Mouse (Mus musculus): ENCODE measurements at regions not wholly inside any gene's neighbourhood (a gene's known extent, or its start where the extent isn't known, plus 50 kb on each side); places are given as distances from the start of the nearest gene placed in this dataset.

DNA sequence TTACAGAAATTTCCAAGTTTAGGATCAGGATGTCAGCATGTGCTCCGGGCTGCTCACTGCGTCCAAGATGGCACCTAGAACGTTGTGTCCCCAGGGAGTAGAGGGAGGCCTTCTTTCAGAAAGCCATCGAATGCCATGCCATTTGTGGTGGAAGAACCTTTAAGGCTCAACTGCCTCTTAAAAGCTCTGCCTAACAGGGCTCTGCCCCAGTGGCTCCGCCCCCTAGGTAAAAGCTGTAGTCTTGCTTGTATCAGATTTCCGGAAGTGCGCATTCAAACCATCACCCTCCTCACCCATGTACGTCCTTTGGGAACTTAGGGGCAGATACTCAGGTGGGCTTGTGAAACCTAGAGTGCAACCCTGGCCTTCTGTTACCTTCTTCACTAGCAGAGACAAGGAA, 54.0 kb upstream of the Psmd7 start:
- Histone ChIP-seq H3K27me3 (ENCODE audit: control insufficient read depth, insufficient read depth, low read length, poor library complexity, severe bottlenecking) (no peaks in the 10 kb centered on the region), H3K9ac (ENCODE audit: low read depth, poor library complexity, severe bottlenecking) (no peak overlapping the region), H3K27ac (ENCODE audit: insufficient read depth, low read length) (no peak overlapping the region), H3K4me1 (ENCODE audit: control insufficient read depth, insufficient read depth, low read length) (no peaks in the 10 kb centered on the region), H3K4me3 (ENCODE audit: low read depth, low read length) (no peak overlapping the region), H3K36me3 (ENCODE audit: control insufficient read depth, insufficient read depth, low read length, poor library complexity, severe bottlenecking) (no peaks in the 10 kb centered on the region), H3K9me3 (replicated peaks; ENCODE audit: control insufficient read depth, insufficient read depth, low read length, poor library complexity, severe bottlenecking) (no peaks in the 10 kb centered on the region)
- TF ChIP-seq CTCF (IDR thresholded peaks at IDR 0.05; ENCODE audit: low read depth, low read length): no peak
- TF ChIP-seq EP300 (IDR thresholded peaks at IDR 0.05; ENCODE audit: insufficient read depth, low read depth, low read length): no peak
- TF ChIP-seq POLR2A (IDR thresholded peaks at IDR 0.05; ENCODE audit: insufficient read depth, low read length): no peak

DNA sequence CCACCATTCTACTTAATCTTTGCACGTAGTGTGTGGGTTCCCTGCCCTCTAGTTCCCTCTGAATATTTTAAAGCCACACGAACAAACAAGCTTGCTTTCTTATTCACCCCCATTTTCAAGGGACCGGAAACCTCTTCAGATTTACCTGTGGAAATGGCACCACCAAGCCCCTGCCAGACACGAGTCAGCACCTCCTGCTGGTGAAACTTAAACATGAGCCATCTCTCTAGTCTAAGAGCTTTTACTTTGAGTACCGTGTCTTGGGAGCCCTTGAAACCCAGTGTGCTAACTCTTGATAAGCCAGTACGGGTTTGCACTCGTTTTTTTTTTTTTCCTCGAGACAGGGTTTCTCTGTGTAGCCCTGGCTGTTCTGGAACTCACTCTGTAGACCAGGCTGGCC, 59.7 kb upstream of the Psmd7 start:
- H3K9me3 ChIP-seq (replicated peaks; ENCODE audit: control insufficient read depth, insufficient read depth, low read length, poor library complexity, severe bottlenecking): no peaks in the 10 kb centered on the region
- peak; percentile 28 for TF ChIP-seq CTCF (IDR thresholded peaks at IDR 0.05; ENCODE audit: low read depth, low read length)
- no peak for TF ChIP-seq POLR2A (IDR thresholded peaks at IDR 0.05; ENCODE audit: insufficient read depth, low read length)
- no peak for TF ChIP-seq EP300 (IDR thresholded peaks at IDR 0.05; ENCODE audit: insufficient read depth, low read depth, low read length)

DNA sequence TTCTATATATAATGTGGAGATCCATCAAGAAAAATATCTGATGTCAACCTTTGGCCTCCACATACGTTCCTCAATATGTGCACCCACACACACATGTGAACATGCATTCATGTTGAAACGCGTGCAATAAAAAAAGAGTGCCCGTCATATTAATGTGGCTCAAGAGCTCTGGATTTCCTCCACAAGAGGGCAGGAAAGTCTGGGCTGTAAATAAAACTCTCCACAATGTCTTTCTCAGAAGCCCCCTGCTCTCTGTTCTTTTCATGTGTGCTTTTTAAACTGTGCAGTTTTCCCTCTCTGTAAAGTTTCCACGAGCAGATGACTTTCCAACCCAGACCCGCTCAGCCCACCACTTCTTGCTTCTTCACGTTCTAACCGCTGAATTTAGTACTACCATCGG, 62.0 kb upstream of the Psmd7 start:
- TF ChIP-seq POLR2A (IDR thresholded peaks at IDR 0.05; ENCODE audit: insufficient read depth, low read length) (no peak), EP300 (IDR thresholded peaks at IDR 0.05; ENCODE audit: insufficient read depth, low read depth, low read length) (no peak), CTCF (IDR thresholded peaks at IDR 0.05; ENCODE audit: low read depth, low read length) (no peak)
- no peaks in the 10 kb centered on the region for H3K27me3 ChIP-seq (ENCODE audit: control insufficient read depth, insufficient read depth, low read length, poor library complexity, severe bottlenecking)
- H3K9ac ChIP-seq (ENCODE audit: low read depth, poor library complexity, severe bottlenecking): no peak overlapping the region
- no peak overlapping the region for H3K4me3 ChIP-seq (ENCODE audit: low read depth, low read length)
- H3K4me1 ChIP-seq (ENCODE audit: control insufficient read depth, insufficient read depth, low read length): no peaks in the 10 kb centered on the region
- H3K36me3 ChIP-seq (ENCODE audit: control insufficient read depth, insufficient read depth, low read length, poor library complexity, severe bottlenecking): no peaks in the 10 kb centered on the region
- H3K27ac ChIP-seq (ENCODE audit: insufficient read depth, low read length): no peak overlapping the region
- H3K9me3 ChIP-seq (replicated peaks; ENCODE audit: control insufficient read depth, insufficient read depth, low read length, poor library complexity, severe bottlenecking): no peaks in the 10 kb centered on the region

More for the DNA sequence above, 59.7 kb upstream of the Psmd7 start:
- Histone ChIP-seq H3K4me3 (ENCODE audit: low read depth, low read length) (no peak overlapping the region), H3K9ac (ENCODE audit: low read depth, poor library complexity, severe bottlenecking) (no peak overlapping the region), H3K27me3 (ENCODE audit: control insufficient read depth, insufficient read depth, low read length, poor library complexity, severe bottlenecking) (no peaks in the 10 kb centered on the region), H3K36me3 (ENCODE audit: control insufficient read depth, insufficient read depth, low read length, poor library complexity, severe bottlenecking) (no peaks in the 10 kb centered on the region), H3K4me1 (ENCODE audit: control insufficient read depth, insufficient read depth, low read length) (no peaks in the 10 kb centered on the region), H3K27ac (ENCODE audit: insufficient read depth, low read length) (no peak overlapping the region)

DNA sequence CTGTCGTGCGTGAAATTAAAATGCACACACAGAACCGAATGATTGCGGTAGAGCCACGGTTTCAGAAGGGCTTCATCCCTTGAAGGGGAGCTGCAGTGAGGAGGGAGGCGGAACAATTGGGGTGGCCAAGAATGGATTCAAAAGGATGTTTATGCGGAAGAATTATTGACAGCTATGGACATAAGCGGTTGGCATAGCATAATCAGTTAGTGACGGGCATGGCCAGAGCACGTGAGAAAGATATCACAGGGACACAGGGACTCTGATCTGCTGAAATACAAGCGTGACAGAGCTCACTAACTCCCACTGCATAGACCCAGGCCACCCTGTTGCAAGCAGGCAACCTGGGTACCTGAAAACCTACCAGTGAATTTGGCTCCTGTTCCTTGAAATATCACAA, 63.2 kb upstream of the Psmd7 start:
- H3K9me3 ChIP-seq (replicated peaks; ENCODE audit: control insufficient read depth, insufficient read depth, low read length, poor library complexity, severe bottlenecking): no peaks in the 10 kb centered on the region
- no peak overlapping the region for H3K27ac ChIP-seq (ENCODE audit: insufficient read depth, low read length)
- no peaks in the 10 kb centered on the region for H3K27me3 ChIP-seq (ENCODE audit: control insufficient read depth, insufficient read depth, low read length, poor library complexity, severe bottlenecking)
- H3K4me3 ChIP-seq (ENCODE audit: low read depth, low read length): no peak overlapping the region
- no peaks in the 10 kb centered on the region for H3K4me1 ChIP-seq (ENCODE audit: control insufficient read depth, insufficient read depth, low read length)
- no peak overlapping the region for H3K9ac ChIP-seq (ENCODE audit: low read depth, poor library complexity, severe bottlenecking)
- TF ChIP-seq CTCF (IDR thresholded peaks at IDR 0.05; ENCODE audit: low read depth, low read length) (no peak), EP300 (IDR thresholded peaks at IDR 0.05; ENCODE audit: insufficient read depth, low read depth, low read length) (no peak), POLR2A (IDR thresholded peaks at IDR 0.05; ENCODE audit: insufficient read depth, low read length) (no peak)
- H3K36me3 ChIP-seq (ENCODE audit: control insufficient read depth, insufficient read depth, low read length, poor library complexity, severe bottlenecking): no peaks in the 10 kb centered on the region

DNA sequence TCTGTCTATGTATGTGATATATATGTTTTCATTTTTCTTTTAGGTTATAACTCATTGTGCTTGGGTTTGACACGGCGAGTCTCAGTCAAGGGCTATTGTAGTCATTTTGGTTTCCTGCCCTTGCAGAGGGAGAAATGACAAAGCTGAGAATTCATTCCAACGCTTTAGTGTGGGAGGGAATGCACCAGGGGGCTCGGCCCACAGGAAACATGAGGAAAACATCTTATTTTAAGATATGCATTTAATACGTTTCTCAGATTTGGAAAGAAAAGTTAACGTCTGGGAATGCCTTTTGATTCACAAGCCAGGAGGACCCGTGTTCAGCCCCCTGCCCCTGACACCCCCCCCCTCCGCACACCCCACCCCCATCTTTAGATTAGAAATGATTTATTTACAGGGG, 64.0 kb upstream of the Psmd7 start:
- H3K27ac ChIP-seq (ENCODE audit: insufficient read depth, low read length): no peak overlapping the region

DNA sequence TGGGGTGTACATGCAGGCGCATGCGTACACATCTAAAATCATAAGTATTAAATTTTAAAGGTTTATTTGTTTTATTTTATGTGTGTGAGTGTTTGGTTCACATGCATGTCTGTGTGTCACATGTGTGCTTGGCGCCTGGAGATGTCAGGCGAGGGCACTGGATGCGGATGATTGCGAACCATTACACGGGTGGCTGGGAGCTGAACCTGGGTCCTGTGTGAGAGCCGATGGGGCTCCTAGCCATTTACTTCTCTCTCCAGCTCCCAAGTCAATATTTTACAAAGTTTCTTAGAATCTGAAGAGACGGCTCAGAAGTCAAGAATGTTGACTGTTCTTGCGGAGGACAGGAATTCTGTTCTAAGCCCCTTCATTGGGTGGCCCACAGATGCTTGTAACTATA, 65.4 kb upstream of the Psmd7 start:
- H3K36me3 ChIP-seq (ENCODE audit: control insufficient read depth, insufficient read depth, low read length, poor library complexity, severe bottlenecking): no peaks in the 10 kb centered on the region
- H3K27me3 ChIP-seq (ENCODE audit: control insufficient read depth, insufficient read depth, low read length, poor library complexity, severe bottlenecking): no peaks in the 10 kb centered on the region
- peaks cover 4% of the 10 kb centered on the region; the same call in 1 of the 2 replicates for H3K9me3 ChIP-seq (replicated peaks; ENCODE audit: control insufficient read depth, insufficient read depth, low read length, poor library complexity, severe bottlenecking)
- no peak overlapping the region for H3K27ac ChIP-seq (ENCODE audit: insufficient read depth, low read length)
- no peak overlapping the region for H3K4me3 ChIP-seq (ENCODE audit: low read depth, low read length)
- H3K4me1 ChIP-seq (ENCODE audit: control insufficient read depth, insufficient read depth, low read length): no peaks in the 10 kb centered on the region
- TF ChIP-seq POLR2A (IDR thresholded peaks at IDR 0.05; ENCODE audit: insufficient read depth, low read length) (no peak), EP300 (IDR thresholded peaks at IDR 0.05; ENCODE audit: insufficient read depth, low read depth, low read length) (no peak), CTCF (IDR thresholded peaks at IDR 0.05; ENCODE audit: low read depth, low read length) (no peak)
- no peak overlapping the region for H3K9ac ChIP-seq (ENCODE audit: low read depth, poor library complexity, severe bottlenecking)

More for the DNA sequence above, 64.0 kb upstream of the Psmd7 start:
- H3K9ac ChIP-seq (ENCODE audit: low read depth, poor library complexity, severe bottlenecking): no peak overlapping the region
- no peaks in the 10 kb centered on the region for H3K27me3 ChIP-seq (ENCODE audit: control insufficient read depth, insufficient read depth, low read length, poor library complexity, severe bottlenecking)
- no peaks in the 10 kb centered on the region for H3K36me3 ChIP-seq (ENCODE audit: control insufficient read depth, insufficient read depth, low read length, poor library complexity, severe bottlenecking)
- no peaks in the 10 kb centered on the region for H3K4me1 ChIP-seq (ENCODE audit: control insufficient read depth, insufficient read depth, low read length)
- no peak for TF ChIP-seq EP300 (IDR thresholded peaks at IDR 0.05; ENCODE audit: insufficient read depth, low read depth, low read length)
- no peak for TF ChIP-seq POLR2A (IDR thresholded peaks at IDR 0.05; ENCODE audit: insufficient read depth, low read length)
- TF ChIP-seq CTCF (IDR thresholded peaks at IDR 0.05; ENCODE audit: low read depth, low read length): no peak
- no peak overlapping the region for H3K4me3 ChIP-seq (ENCODE audit: low read depth, low read length)
- H3K9me3 ChIP-seq (replicated peaks; ENCODE audit: control insufficient read depth, insufficient read depth, low read length, poor library complexity, severe bottlenecking): peaks cover 4% of the 10 kb centered on the region; the same call in 1 of the 2 replicates
